Mouse (Mus musculus) forebrain, embryonic 12.5 days (tissue): ENCODE results near the gene Tbc1d22a. TPM values are rescaled to one million over a fixed set of nuclear protein-coding genes. Genes with fewer than 3 reads are reported as not detected.

Source experiments
- ATAC-seq: fragments of 200-750 bp; cut with Nextera tagmentation; 2 replicates; pipeline ENCODE4 v1.8.0; 2017; ENCODE audit warnings: moderate TSS enrichment; ENCODE audit not compliant: low FRiP score
- H3K27ac ChIP-seq: fragments of 300-500 bp; sonication (generic); 2 replicates; pipeline ENCODE4 v1.5.1; 2016; ENCODE audit warnings: mild to moderate bottlenecking
- H3K27me3 ChIP-seq: fragments of 300-500 bp; sonication (generic); 2 replicates; pipeline ENCODE4 v1.6.1; 2016; ENCODE audit warnings: mild to moderate bottlenecking
- H3K36me3 ChIP-seq: fragments of 300-500 bp; sonication (generic); replicated peaks from 2 replicates; pipeline ENCODE4 v1.6.1; 2016; ENCODE audit warnings: mild to moderate bottlenecking
- H3K4me1 ChIP-seq: fragments of 300-500 bp; sonication (generic); 2 replicates; pipeline ENCODE4 v1.6.1; 2016
- H3K4me2 ChIP-seq: fragments of 300-500 bp; sonication (generic); 2 replicates; pipeline ENCODE4 v1.6.1; 2016; ENCODE audit warnings: mild to moderate bottlenecking, moderate library complexity
- H3K4me3 ChIP-seq: fragments of 300-500 bp; sonication (generic); replicated peaks from 2 replicates; pipeline ENCODE4 v1.5.1; 2016; ENCODE audit warnings: mild to moderate bottlenecking
- H3K9ac ChIP-seq: fragments of 300-500 bp; sonication (generic); 2 replicates; pipeline ENCODE4 v1.6.1; 2016; ENCODE audit warnings: mild to moderate bottlenecking
- H3K9me3 ChIP-seq: fragments of 300-500 bp; sonication (generic); 2 replicates; pipeline ENCODE4 v1.6.1; 2016
- WGBS: fragments of 180-500 bp; shearing (Covaris S2); methylation state at CpG from one replicate; pipeline ENCODE4 v1.1.7; 2016; 5-methylcytosine and 5-hydroxymethylcytosine counted together
- polyA plus RNA-seq: library from polyadenylated mRNA; unstranded; fragments of >200 nt; fragmentation: Nextera tagmentation; extraction: Ambion mirVana; gene quantifications from 2 replicates; pipeline ENCODE4 v1.2.1, GENCODE M21; 2016

Gene Tbc1d22a
- polyA plus RNA-seq, 1 experiment from 2014 or later, result 9.1 TPM

- Histone ChIP-seq H3K4me2 (peak overlapping the region; percentile 29; the same call in 1 of the 2 replicates), H3K9me3 (no peaks in the 10 kb centered on the region), H3K27me3 (peaks cover 37% of the 10 kb centered on the region), H3K27ac (no peak overlapping the region), H3K4me3 (no peak overlapping the region), H3K9ac (no peak overlapping the region), H3K36me3 (no peaks in the 10 kb centered on the region), H3K4me1 (peaks cover 23% of the 10 kb centered on the region)
- WGBS, result 19% methylated on average over 10 of the region's 10 CpGs
- ATAC-seq, result peak; percentile 75
Measured at GRCm38 (mm10) chr15:86253411-86253810, 39.2 kb downstream of the Tbc1d22a start.

GRCm38 (mm10) chr15:86256201-86256600, 41.9 kb downstream of the Tbc1d22a start:
- Histone ChIP-seq H3K4me2 (no peak overlapping the region), H3K4me1 (peaks cover 27% of the 10 kb centered on the region), H3K9me3 (no peaks in the 10 kb centered on the region), H3K9ac (no peak overlapping the region), H3K27me3 (peaks cover 31% of the 10 kb centered on the region), H3K27ac (no peak overlapping the region), H3K36me3 (no peaks in the 10 kb centered on the region), H3K4me3 (no peak overlapping the region)
- ATAC-seq, result no peak
- WGBS, result 75% methylated on average over 5 of the region's 5 CpGs

- Histone ChIP-seq H3K9ac (no peak overlapping the region), H3K9me3 (no peaks in the 10 kb centered on the region), H3K4me1 (peaks cover 29% of the 10 kb centered on the region), H3K4me2 (no peak overlapping the region), H3K27ac (no peak overlapping the region), H3K4me3 (no peak overlapping the region), H3K36me3 (no peaks in the 10 kb centered on the region), H3K27me3 (peaks cover 30% of the 10 kb centered on the region)
- WGBS, result 40% methylated on average over 4 of the region's 4 CpGs
- no peak for ATAC-seq
Measured at GRCm38 (mm10) chr15:86256728-86257179, 42.5 kb downstream of the Tbc1d22a start.

- Histone ChIP-seq H3K27me3 (peaks cover 22% of the 10 kb centered on the region), H3K9ac (no peak overlapping the region), H3K9me3 (no peaks in the 10 kb centered on the region), H3K4me3 (no peak overlapping the region), H3K4me2 (no peak overlapping the region), H3K27ac (no peak overlapping the region), H3K4me1 (peaks cover 34% of the 10 kb centered on the region), H3K36me3 (no peaks in the 10 kb centered on the region)
- WGBS, result 90% methylated on average over 9 of the region's 9 CpGs
- no peak for ATAC-seq
Measured at GRCm38 (mm10) chr15:86257916-86258685, 43.8 kb downstream of the Tbc1d22a start.

GRCm38 (mm10) chr15:86259233-86259632, 45.0 kb downstream of the Tbc1d22a start:
- no peak overlapping the region for H3K27ac ChIP-seq
- no peak overlapping the region for H3K4me3 ChIP-seq
- H3K4me2 ChIP-seq, result no peak overlapping the region
- no peak overlapping the region for H3K9ac ChIP-seq
- peaks cover 22% of the 10 kb centered on the region for H3K27me3 ChIP-seq
- no peaks in the 10 kb centered on the region for H3K9me3 ChIP-seq
- no peaks in the 10 kb centered on the region for H3K36me3 ChIP-seq
- 68% methylated on average over 4 of the region's 4 CpGs for WGBS
- ATAC-seq, result no peak
- H3K4me1 ChIP-seq, result peaks cover 30% of the 10 kb centered on the region

- peaks cover 14% of the 10 kb centered on the region; the same call in 1 of the 2 replicates for H3K27me3 ChIP-seq
- no peak overlapping the region for H3K4me2 ChIP-seq
- H3K4me1 ChIP-seq, result peaks cover 38% of the 10 kb centered on the region
- H3K9ac ChIP-seq, result no peak overlapping the region
- no peak for ATAC-seq
- H3K9me3 ChIP-seq, result no peaks in the 10 kb centered on the region
- WGBS, result 89% methylated on average over 4 of the region's 4 CpGs
- no peak overlapping the region for H3K27ac ChIP-seq
- no peak overlapping the region for H3K4me3 ChIP-seq
- H3K36me3 ChIP-seq, result no peaks in the 10 kb centered on the region
Measured at GRCm38 (mm10) chr15:86260111-86260510, 45.9 kb downstream of the Tbc1d22a start.

GRCm38 (mm10) chr15:86264389-86264788, 50.1 kb downstream of the Tbc1d22a start:
- H3K4me3 ChIP-seq, result no peak overlapping the region
- ATAC-seq, result no peak
- no peak overlapping the region for H3K4me2 ChIP-seq
- no peak overlapping the region for H3K9ac ChIP-seq
- peaks cover 38% of the 10 kb centered on the region for H3K4me1 ChIP-seq
- 71% methylated on average over 3 of the region's 3 CpGs for WGBS
- no peak overlapping the region for H3K27ac ChIP-seq
- peaks cover 28% of the 10 kb centered on the region for H3K27me3 ChIP-seq
- H3K36me3 ChIP-seq, result no peaks in the 10 kb centered on the region
- H3K9me3 ChIP-seq, result no peaks in the 10 kb centered on the region

GRCm38 (mm10) chr15:86264803-86265202, 50.5 kb downstream of the Tbc1d22a start:
- no peak overlapping the region for H3K4me3 ChIP-seq
- H3K4me2 ChIP-seq, result no peak overlapping the region
- H3K4me1 ChIP-seq, result peaks cover 36% of the 10 kb centered on the region
- H3K27ac ChIP-seq, result no peak overlapping the region
- H3K9ac ChIP-seq, result no peak overlapping the region
- WGBS, result 46% methylated on average over 7 of the region's 7 CpGs
- no peaks in the 10 kb centered on the region for H3K36me3 ChIP-seq
- no peaks in the 10 kb centered on the region for H3K9me3 ChIP-seq
- peaks cover 28% of the 10 kb centered on the region for H3K27me3 ChIP-seq
- no peak for ATAC-seq

- H3K9me3 ChIP-seq, result no peaks in the 10 kb centered on the region
- WGBS, result 73% methylated on average over 4 of the region's 4 CpGs
- H3K36me3 ChIP-seq, result no peaks in the 10 kb centered on the region
- no peak overlapping the region for H3K4me3 ChIP-seq
- peaks cover 33% of the 10 kb centered on the region for H3K27me3 ChIP-seq
- H3K9ac ChIP-seq, result no peak overlapping the region
- peaks cover 29% of the 10 kb centered on the region for H3K4me1 ChIP-seq
- H3K4me2 ChIP-seq, result no peak overlapping the region
- no peak overlapping the region for H3K27ac ChIP-seq
- no peak for ATAC-seq
Measured at GRCm38 (mm10) chr15:86266975-86267374, 52.7 kb downstream of the Tbc1d22a start.

GRCm38 (mm10) chr15:86268526-86268925, 54.3 kb downstream of the Tbc1d22a start:
- Histone ChIP-seq H3K9me3 (no peaks in the 10 kb centered on the region), H3K36me3 (no peaks in the 10 kb centered on the region), H3K9ac (no peak overlapping the region), H3K4me2 (no peak overlapping the region), H3K27ac (no peak overlapping the region), H3K4me1 (peaks cover 22% of the 10 kb centered on the region), H3K4me3 (no peak overlapping the region), H3K27me3 (peaks cover 47% of the 10 kb centered on the region)
- no peak for ATAC-seq
- WGBS, result 63% methylated on average over 1 of the region's 1 CpGs

GRCm38 (mm10) chr15:86275754-86276153, 61.5 kb downstream of the Tbc1d22a start:
- no peaks in the 10 kb centered on the region for H3K36me3 ChIP-seq
- H3K27me3 ChIP-seq, result peaks cover 64% of the 10 kb centered on the region
- WGBS, result 74% methylated on average over 7 of the region's 7 CpGs
- no peak overlapping the region for H3K9ac ChIP-seq
- H3K27ac ChIP-seq, result peak overlapping the region; percentile 58; the same call in 1 of the 2 replicates
- no peak overlapping the region for H3K4me3 ChIP-seq
- peaks cover 58% of the 10 kb centered on the region for H3K4me1 ChIP-seq
- H3K4me2 ChIP-seq, result no peak overlapping the region
- 0 out of 2 replicates have a peak, but pooled peaks have one; percentile 21 for ATAC-seq
- H3K9me3 ChIP-seq, result no peaks in the 10 kb centered on the region

GRCm38 (mm10) chr15:86276538-86277264, 62.4 kb downstream of the Tbc1d22a start:
- ATAC-seq, result peak; percentile 62; the same call in 1 of the 2 replicates
- Histone ChIP-seq H3K9me3 (no peaks in the 10 kb centered on the region), H3K4me1 (peaks cover 63% of the 10 kb centered on the region), H3K27ac (peak overlapping the region; percentile 57; the same call in 1 of the 2 replicates), H3K9ac (no peak overlapping the region), H3K36me3 (no peaks in the 10 kb centered on the region), H3K4me3 (no peak overlapping the region), H3K27me3 (peaks cover 65% of the 10 kb centered on the region), H3K4me2 (peak overlapping the region; percentile 39)
- WGBS, result 12% methylated on average over 11 of the region's 11 CpGs
